Mouse (Mus musculus) WW6 (cell line): ENCODE data around the gene Foxp4.
"Not testable (repeated sequence)": the region's sequence is repeated elsewhere in the genome, so short reads cannot be mapped to it uniquely, and the experiment has no call there.

Source experiments
- DNase-seq: peaks from one replicate; pipeline ENCODE4 v3.0.0-alpha.2; 2013; ENCODE audit warnings: low read depth, low spot score

Gene Foxp4

DNA sequence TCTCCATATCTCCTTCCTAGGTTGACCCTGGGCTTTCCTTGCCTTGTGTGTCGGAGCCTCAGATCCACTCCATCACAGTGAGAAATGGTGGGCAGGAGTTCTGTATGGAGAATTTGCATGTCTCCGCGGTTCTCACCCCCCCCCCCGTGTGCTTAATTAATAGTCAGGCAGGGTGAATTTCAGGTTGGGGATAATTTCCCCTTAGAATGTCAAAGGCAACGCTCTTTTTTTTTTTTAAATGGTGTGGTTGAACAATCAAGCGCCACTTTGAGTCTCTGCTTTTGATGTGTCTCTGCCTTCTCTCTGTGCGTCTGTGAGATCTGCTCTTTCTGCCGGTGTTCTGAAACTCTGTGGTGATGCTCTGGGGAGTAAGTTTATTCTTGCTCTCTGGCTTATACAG, 69.5 kb downstream of the Foxp4 start:
- DNase-seq: no peak

GRCm38 (mm10) chr17:47853760-47854159, 70.7 kb downstream of the Foxp4 start:
- no peak for DNase-seq

- DNase-seq: no peak
Measured at GRCm38 (mm10) chr17:47853336-47853735, 71.1 kb downstream of the Foxp4 start.

- DNase-seq: not testable (repeated sequence)
Measured at GRCm38 (mm10) chr17:47851798-47852360, 72.6 kb downstream of the Foxp4 start.

DNA sequence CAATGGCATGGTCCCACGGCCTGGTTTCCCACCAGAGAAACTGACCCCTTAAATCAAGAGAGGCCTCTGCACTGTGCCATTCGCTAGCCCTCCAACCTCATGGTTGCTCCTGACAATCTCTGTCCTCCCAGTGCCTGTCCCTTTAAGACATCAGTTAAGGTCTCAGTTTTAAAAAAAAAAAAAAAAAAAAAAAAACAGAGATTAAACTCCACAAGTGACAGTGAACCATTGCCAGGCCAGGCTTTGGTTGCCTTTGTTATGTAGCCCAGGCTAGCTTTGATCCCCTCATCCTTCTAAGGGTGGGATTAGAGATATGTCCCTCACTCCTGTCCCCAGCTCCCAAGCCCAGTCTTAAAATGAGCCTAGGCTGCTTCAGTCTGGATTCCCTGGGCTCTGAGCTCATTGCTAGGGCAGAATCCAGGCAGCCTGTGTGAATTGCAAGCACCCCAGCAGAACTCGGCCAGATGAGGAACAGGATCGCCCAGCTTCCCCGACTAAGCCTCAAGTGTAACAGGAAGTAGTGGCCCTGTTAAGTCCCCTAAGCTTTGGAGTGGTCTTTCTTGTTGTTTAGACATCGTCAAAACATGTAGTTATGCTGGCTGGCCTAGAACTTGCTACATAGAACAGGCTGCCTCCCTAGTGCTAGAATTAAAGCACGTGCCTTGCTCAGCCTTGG, 73.7 kb downstream of the Foxp4 start:
- DNase-seq: no peak

GRCm38 (mm10) chr17:47850035-47850434, 74.4 kb downstream of the Foxp4 start:
- no peak for DNase-seq

GRCm38 (mm10) chr17:47847985-47848384, 76.5 kb downstream of the Foxp4 start:
- DNase-seq: no peak

GRCm38 (mm10) chr17:47845609-47846008, 78.8 kb downstream of the Foxp4 start:
- DNase-seq: no peak

DNA sequence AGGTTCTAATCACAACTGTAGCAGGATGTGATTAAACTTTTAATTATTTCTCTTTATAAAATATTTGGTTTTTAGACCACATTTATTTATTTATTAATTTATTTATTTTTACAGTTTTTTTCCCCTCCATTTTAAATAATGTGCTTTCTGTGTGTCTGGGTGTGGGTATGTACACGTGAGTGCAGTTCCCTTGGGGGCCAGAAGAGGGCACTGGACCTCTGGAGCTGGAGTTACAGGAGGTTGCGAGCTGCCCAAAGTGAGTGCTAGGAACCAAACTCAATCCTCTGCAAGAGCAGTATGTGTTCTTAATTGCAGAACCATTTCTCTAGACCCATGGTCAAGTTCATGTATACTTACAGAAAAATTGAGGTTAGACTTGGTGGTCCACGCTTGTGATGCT, 81.0 kb downstream of the Foxp4 start:
- DNase-seq: no peak

GRCm38 (mm10) chr17:47841931-47842623, 82.4 kb downstream of the Foxp4 start:
- DNase-seq: no peak

DNA sequence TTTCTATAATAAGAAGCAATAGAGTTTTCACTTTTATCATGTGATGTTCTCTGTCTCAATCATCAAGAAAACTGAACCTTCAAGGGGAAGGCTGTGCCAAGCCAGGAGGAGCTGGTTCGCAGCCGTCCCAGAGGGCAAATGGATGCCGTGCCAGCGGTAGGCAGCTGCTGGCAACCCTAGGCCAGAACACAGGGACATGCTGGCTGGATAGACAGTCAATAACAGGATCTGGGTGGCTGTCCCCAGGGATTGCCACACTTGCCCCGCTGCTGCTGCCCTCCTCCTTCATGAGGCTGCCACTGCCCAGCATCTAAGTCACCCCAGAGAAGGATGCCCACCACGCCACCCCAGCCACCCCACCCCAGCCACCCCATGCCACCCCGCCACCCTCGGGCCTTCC, 82.9 kb downstream of the Foxp4 start:
- DNase-seq: no peak

- DNase-seq: no peak
Measured at GRCm38 (mm10) chr17:47837808-47838207, 86.6 kb downstream of the Foxp4 start.

DNA sequence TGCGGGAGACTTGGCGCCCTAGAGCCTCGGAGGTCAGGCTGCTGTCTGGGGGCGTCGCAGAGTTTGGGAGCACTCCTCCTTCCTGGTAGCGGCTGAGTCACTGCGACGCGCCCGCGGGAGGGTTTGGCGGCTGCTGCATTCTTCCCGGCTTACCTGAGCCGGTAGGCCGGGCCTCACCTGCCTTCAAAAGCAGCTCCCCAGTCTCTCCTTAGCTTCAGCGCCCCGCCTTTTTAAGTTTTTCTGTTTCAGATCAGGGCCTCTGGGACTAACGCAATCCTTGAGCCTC, 90.0 kb downstream of the Foxp4 start, which contains the start of gene Mdfi:
Mdfi (minus strand) TSS at position 210 of the 286 bp plus-strand sequence.
- DNase-seq: no peak

DNA sequence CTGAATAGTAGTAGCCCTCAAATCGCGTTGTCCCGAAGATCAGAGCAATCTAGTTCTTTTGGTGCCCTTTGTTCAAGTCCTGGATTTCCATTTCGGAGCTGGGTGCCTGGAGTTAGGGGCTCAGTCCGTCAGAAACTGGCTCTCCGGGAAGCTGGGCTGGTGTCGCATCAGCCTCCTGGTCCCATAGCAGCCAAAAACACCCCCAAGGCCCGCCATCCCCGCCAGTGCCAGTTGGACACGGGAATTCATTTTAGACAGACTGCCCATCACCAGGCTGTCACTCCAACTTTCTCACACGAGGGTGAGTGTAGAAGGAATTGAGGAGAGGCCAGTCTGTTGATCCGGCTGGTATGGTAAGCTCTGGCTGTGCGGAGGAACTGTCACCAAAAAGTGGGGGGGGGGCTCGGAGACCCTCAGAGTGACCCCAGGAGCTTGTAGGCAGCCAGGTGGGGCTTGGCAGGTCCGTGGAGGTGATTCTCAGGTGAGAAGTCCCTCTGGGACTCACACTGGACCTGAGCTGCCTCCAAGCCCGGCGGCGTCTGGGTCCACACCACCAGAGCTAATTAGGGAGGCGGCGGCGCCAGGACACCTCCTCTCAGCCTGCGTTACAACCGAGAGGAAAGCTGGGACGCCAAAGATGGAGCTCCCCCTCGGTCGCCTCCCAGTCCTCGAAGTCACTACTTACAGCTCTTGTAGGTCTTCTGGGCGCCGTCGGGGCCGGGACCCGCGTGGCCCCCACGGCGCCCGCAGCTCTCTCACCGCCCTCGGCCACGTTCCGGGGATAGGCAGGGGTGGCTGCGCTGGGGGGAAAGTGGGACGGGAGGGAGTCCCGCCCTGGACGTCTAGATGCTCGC, 90.6 kb downstream of the Foxp4 start:
- no peak for DNase-seq

DNA sequence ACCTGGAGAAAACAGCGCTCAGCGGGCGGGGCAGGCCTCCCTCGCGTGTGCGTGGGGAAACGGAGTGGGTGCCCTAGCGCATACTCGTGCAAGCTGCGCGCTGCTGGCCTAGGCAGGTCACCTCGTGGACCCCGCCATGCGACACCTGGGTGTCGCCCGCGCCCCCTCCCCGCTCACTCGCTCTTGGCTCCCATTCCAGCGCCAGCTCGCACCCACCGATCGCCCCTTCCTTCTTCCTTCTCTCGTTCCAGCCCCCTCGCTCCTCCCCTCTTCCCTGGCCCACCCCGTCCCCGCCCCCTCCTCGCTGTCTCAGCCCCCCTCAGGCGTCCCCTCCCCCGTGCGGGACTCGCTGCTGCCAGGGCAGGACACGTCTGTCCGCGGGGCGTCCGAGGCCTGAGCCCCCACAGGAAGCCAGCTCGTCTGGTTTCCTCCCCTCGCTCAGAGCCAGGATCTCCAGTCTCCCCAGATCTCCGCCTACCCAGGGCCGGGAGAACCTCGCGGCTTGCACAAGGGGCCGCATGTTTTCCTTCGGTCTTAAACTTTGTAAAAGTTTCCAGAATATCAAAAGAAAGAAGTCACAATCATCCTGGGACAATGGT, 91.3 kb downstream of the Foxp4 start:
- DNase-seq: no peak

DNA sequence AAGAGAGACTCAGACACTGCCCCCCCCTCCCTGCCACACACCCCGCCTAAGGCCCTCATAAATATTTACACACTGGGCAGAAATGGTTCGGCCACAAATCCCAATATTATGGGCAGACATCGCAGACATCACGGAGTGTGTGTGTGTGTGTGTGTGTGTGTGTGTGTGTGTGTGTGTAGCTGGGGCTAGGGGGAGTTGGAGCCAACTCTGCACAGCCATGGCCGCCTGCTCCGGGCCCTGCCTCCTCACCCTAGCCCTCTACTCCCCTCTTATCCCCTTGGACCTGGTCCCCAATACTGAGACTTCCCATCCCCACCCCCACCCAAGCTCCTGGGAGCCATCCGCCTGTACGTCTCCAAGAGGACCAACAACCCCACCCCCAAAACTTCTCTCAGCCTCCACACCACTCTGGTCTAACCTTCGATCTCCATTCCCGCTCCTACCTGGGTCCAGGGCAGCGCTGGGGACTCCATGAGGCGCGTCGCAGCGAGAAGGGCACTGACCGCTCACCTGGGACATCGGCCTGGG, 91.9 kb downstream of the Foxp4 start:
- DNase-seq: no peak

- no peak for DNase-seq
Measured at GRCm38 (mm10) chr17:47831772-47832171, 92.7 kb downstream of the Foxp4 start.

GRCm38 (mm10) chr17:47831161-47831560, 93.3 kb downstream of the Foxp4 start:
- no peak for DNase-seq

GRCm38 (mm10) chr17:47821339-47821738, 103.1 kb downstream of the Foxp4 start:
- DNase-seq: no peak

DNA sequence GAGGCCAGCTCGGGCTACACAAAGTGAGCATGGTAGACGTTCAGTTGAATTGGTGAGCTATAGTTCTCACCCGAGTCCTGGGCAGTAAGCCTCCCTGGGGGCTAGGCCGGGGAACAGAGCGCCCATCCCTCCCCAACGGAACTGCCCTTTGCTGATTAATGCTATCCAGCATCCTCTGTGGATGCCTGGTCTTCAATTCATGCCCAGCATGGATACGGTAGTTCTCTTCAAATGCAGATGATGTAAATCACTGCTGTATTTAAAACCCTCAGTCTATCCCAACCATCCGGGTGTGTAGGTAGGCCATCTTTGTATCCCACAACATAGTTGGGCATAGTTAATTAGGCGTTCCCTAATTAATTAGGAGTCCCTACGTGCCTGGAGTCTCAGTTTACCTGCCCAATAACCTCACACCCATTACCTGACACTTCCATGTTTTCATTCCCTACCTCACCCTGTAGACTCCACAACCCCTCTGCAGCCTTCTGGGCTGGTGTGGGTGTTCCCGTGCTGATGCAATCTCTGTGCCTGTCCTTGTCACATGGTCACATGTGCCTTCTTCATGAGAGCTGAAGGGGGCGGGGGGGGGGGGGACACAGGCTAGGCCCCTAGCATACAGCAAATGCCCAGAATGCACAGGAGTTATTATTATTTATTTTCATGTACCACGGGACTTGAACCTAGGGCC, 106.3 kb downstream of the Foxp4 start:
- DNase-seq: no peak
